Mouse (Mus musculus): ENCODE results near the gene Gpr183.

Gene Gpr183

GRCm38 (mm10) chr14:121932180-121932579 lies 32.8 kb downstream of the Gpr183 start:
- DNase-seq (ENCODE audit: low spot score in 2 of 2), result peak in 1 of 2 experiments; percentile 12

GRCm38 (mm10) chr14:121931594-121931993 lies 33.4 kb downstream of the Gpr183 start:
- DNase-seq (ENCODE audit: low spot score in 2 of 2), result peak in 1 of 2 experiments; percentile 37

- DNase-seq (ENCODE audit: low spot score in 2 of 2), result peak in 1 of 2 experiments; percentile 10
Observed at GRCm38 (mm10) chr14:121930731-121931383, 34.1 kb downstream of the Gpr183 start.

GRCm38 (mm10) chr14:121929243-121929951 lies 35.6 kb downstream of the Gpr183 start:
- peak in 1 of 2 experiments; percentile 16 for DNase-seq (ENCODE audit: low spot score in 2 of 2)

GRCm38 (mm10) chr14:121928375-121929137 lies 36.4 kb downstream of the Gpr183 start:
- peak; percentile 54 to 82 for DNase-seq (ENCODE audit: low spot score in 2 of 2)

GRCm38 (mm10) chr14:121927451-121927850 lies 37.5 kb downstream of the Gpr183 start:
- DNase-seq (ENCODE audit: low spot score in 2 of 2), result peak in 1 of 2 experiments; percentile 9

- DNase-seq (ENCODE audit: low spot score in 2 of 2), result peak in 1 of 2 experiments; percentile 8
Observed at GRCm38 (mm10) chr14:121926901-121927300, 38.1 kb downstream of the Gpr183 start.

- DNase-seq (ENCODE audit: low spot score in 2 of 2), result peak in 1 of 2 experiments; percentile 7
Observed at GRCm38 (mm10) chr14:121924876-121925275, 40.1 kb downstream of the Gpr183 start.

- no peak for DNase-seq (ENCODE audit: low spot score in 2 of 2)
Observed at GRCm38 (mm10) chr14:121922731-121923130, 42.3 kb downstream of the Gpr183 start.

GRCm38 (mm10) chr14:121922016-121922415 lies 43.0 kb downstream of the Gpr183 start:
- peak in 1 of 2 experiments; percentile 6 for DNase-seq (ENCODE audit: low spot score in 2 of 2)

- peak in 1 of 2 experiments; percentile 18 for DNase-seq (ENCODE audit: low spot score in 2 of 2)
Observed at GRCm38 (mm10) chr14:121920511-121921124, 44.4 kb downstream of the Gpr183 start.

GRCm38 (mm10) chr14:121919752-121920151 lies 45.2 kb downstream of the Gpr183 start:
- DNase-seq (ENCODE audit: low spot score in 2 of 2), result peak in 1 of 2 experiments; percentile 31

GRCm38 (mm10) chr14:121918266-121918665 lies 46.7 kb downstream of the Gpr183 start:
- DNase-seq (ENCODE audit: low spot score in 2 of 2), result peak in 1 of 2 experiments; percentile 7

GRCm38 (mm10) chr14:121916311-121917094 lies 48.5 kb downstream of the Gpr183 start:
- DNase-seq (ENCODE audit: low spot score in 2 of 2), result no peak

- DNase-seq (ENCODE audit: low spot score in 2 of 2), result peak in 1 of 2 experiments; percentile 64
Observed at GRCm38 (mm10) chr14:121915621-121916020, 49.4 kb downstream of the Gpr183 start, which contains the start of gene Gpr18. Gene Gpr18, minus strand, starts transcription at chr14:121915781.

GRCm38 (mm10) chr14:121915143-121915542 lies 49.9 kb downstream of the Gpr183 start:
- no peak for DNase-seq (ENCODE audit: low spot score in 2 of 2)

GRCm38 (mm10) chr14:121912501-121912900 lies 52.5 kb downstream of the Gpr183 start:
- no peak for DNase-seq (ENCODE audit: low spot score in 2 of 2)

- DNase-seq (ENCODE audit: low spot score in 2 of 2), result no peak
Observed at GRCm38 (mm10) chr14:121909868-121910267, 55.1 kb downstream of the Gpr183 start.

GRCm38 (mm10) chr14:121906992-121907681 lies 57.9 kb downstream of the Gpr183 start:
- DNase-seq (ENCODE audit: low spot score in 2 of 2), result no peak

- no peak for DNase-seq (ENCODE audit: low spot score in 2 of 2)
Observed at GRCm38 (mm10) chr14:121906341-121906991, 58.5 kb downstream of the Gpr183 start.
